Mouse (Mus musculus) intestine, embryonic 16.5 days (tissue): Measurements from ENCODE around the gene Med12l. TPM values are rescaled to one million over a fixed set of nuclear protein-coding genes. Genes with fewer than 3 reads are reported as not detected.

ENCODE experiments used
- ATAC-seq: fragments of 200-750 bp; cut with Nextera tagmentation; 2 replicates; pipeline ENCODE4 v1.8.0; 2017; ENCODE audit warnings: moderate TSS enrichment, moderate library complexity
- H3K27ac ChIP-seq: fragments of 300-500 bp; sonication (generic); 2 replicates; pipeline ENCODE4 v1.5.1; 2014; ENCODE audit warnings: mild to moderate bottlenecking, low read length
- H3K27me3 ChIP-seq: fragments of 300-500 bp; sonication (generic); replicated peaks from 2 replicates; pipeline ENCODE4 v1.6.1; 2014; ENCODE audit warnings: low read length, control low read depth, mixed read lengths; ENCODE audit not compliant: control insufficient read depth, insufficient read depth
- H3K36me3 ChIP-seq: fragments of 300-500 bp; sonication (generic); 2 replicates; pipeline ENCODE4 v1.6.1; 2014; ENCODE audit warnings: low read length, control low read depth; ENCODE audit not compliant: control insufficient read depth, insufficient read depth
- H3K4me1 ChIP-seq: fragments of 300-500 bp; sonication (generic); 2 replicates; pipeline ENCODE4 v1.6.1; 2014; ENCODE audit warnings: low read length, control low read depth, mixed read lengths; ENCODE audit not compliant: control insufficient read depth, insufficient read depth
- H3K4me2 ChIP-seq: fragments of 300-500 bp; sonication (generic); 2 replicates; pipeline ENCODE4 v1.6.1; 2014; ENCODE audit warnings: low read depth, low read length, control low read depth
- H3K4me3 ChIP-seq: fragments of 300-500 bp; sonication (generic); 2 replicates; pipeline ENCODE4 v1.5.1; 2014; ENCODE audit warnings: mild to moderate bottlenecking, low read length
- H3K9ac ChIP-seq: fragments of 300-500 bp; sonication (generic); 2 replicates; pipeline ENCODE4 v1.6.1; 2014; ENCODE audit warnings: low read depth, low read length
- H3K9me3 ChIP-seq: fragments of 300-500 bp; sonication (generic); 2 replicates; pipeline ENCODE4 v1.6.1; 2016; ENCODE audit warnings: low read length, control low read depth; ENCODE audit not compliant: control insufficient read depth
- WGBS: fragments of 180-500 bp; shearing (Covaris S2); extraction: QIAGEN DNeasy Blood & Tissue Kit; methylation state at CpG from one replicate; pipeline ENCODE4 v1.1.7; 2014; 5-methylcytosine and 5-hydroxymethylcytosine counted together
- polyA plus RNA-seq: library from polyadenylated mRNA; unstranded; fragments of >200 nt; fragmentation: Nextera tagmentation; extraction: Ambion mirVana; gene quantifications from 2 replicates; pipeline ENCODE4 v1.2.1, GENCODE M21; 2015

Med12l gene
- polyA plus RNA-seq, 1 experiment from 2014 or later = 0.65 TPM

GRCm38 (mm10) chr3:59278620-59279019, 273.0 kb downstream of the Med12l start:
- Histone ChIP-seq H3K9ac (no peak overlapping the region), H3K27me3 (no peaks in the 10 kb centered on the region), H3K27ac (no peak overlapping the region), H3K4me1 (no peaks in the 10 kb centered on the region), H3K4me3 (no peak overlapping the region), H3K4me2 (no peak overlapping the region), H3K36me3 (no peaks in the 10 kb centered on the region), H3K9me3 (no peaks in the 10 kb centered on the region)
- no peak for ATAC-seq

GRCm38 (mm10) chr3:59290551-59290950, 284.9 kb downstream of the Med12l start:
- no peak overlapping the region for H3K4me2 ChIP-seq
- no peaks in the 10 kb centered on the region for H3K9me3 ChIP-seq
- H3K36me3 ChIP-seq = no peaks in the 10 kb centered on the region
- H3K9ac ChIP-seq = no peak overlapping the region
- no peaks in the 10 kb centered on the region for H3K27me3 ChIP-seq
- WGBS = 61% methylated on average over 2 of the region's 2 CpGs
- H3K4me1 ChIP-seq = no peaks in the 10 kb centered on the region
- no peak overlapping the region for H3K4me3 ChIP-seq
- H3K27ac ChIP-seq = no peak overlapping the region
- no peak for ATAC-seq

GRCm38 (mm10) chr3:59293437-59294199, 288.0 kb downstream of the Med12l start:
- WGBS = 83% methylated on average over 5 of the region's 5 CpGs
- Histone ChIP-seq H3K4me2 (no peak overlapping the region), H3K27me3 (no peaks in the 10 kb centered on the region), H3K9ac (no peak overlapping the region), H3K9me3 (no peaks in the 10 kb centered on the region), H3K36me3 (no peaks in the 10 kb centered on the region), H3K27ac (no peak overlapping the region), H3K4me3 (no peak overlapping the region), H3K4me1 (no peaks in the 10 kb centered on the region)
- no peak for ATAC-seq

GRCm38 (mm10) chr3:59295699-59296562, 290.3 kb downstream of the Med12l start:
- WGBS = 88% methylated on average over 16 of the region's 16 CpGs
- Histone ChIP-seq H3K27me3 (no peaks in the 10 kb centered on the region), H3K4me3 (no peak overlapping the region), H3K27ac (no peak overlapping the region), H3K4me1 (no peaks in the 10 kb centered on the region), H3K9ac (no peak overlapping the region), H3K9me3 (no peaks in the 10 kb centered on the region), H3K4me2 (no peak overlapping the region), H3K36me3 (no peaks in the 10 kb centered on the region)
- ATAC-seq = no peak

- H3K4me1 ChIP-seq = no peaks in the 10 kb centered on the region
- H3K4me2 ChIP-seq = no peak overlapping the region
- H3K27ac ChIP-seq = no peak overlapping the region
- H3K27me3 ChIP-seq = no peaks in the 10 kb centered on the region
- H3K4me3 ChIP-seq = no peak overlapping the region
- no peak overlapping the region for H3K9ac ChIP-seq
- ATAC-seq = no peak
- 87% methylated on average over 5 of the region's 5 CpGs for WGBS
- no peaks in the 10 kb centered on the region for H3K9me3 ChIP-seq
- H3K36me3 ChIP-seq = no peaks in the 10 kb centered on the region
Observed at GRCm38 (mm10) chr3:59296563-59297130, 291.0 kb downstream of the Med12l start.

- ATAC-seq = no peak
- no peak overlapping the region for H3K27ac ChIP-seq
- no peak overlapping the region for H3K4me3 ChIP-seq
- no peak overlapping the region for H3K9ac ChIP-seq
- no peak overlapping the region for H3K4me2 ChIP-seq
- 84% methylated on average over 16 of the region's 16 CpGs for WGBS
- no peaks in the 10 kb centered on the region for H3K36me3 ChIP-seq
- no peaks in the 10 kb centered on the region for H3K9me3 ChIP-seq
- no peaks in the 10 kb centered on the region for H3K4me1 ChIP-seq
- no peaks in the 10 kb centered on the region for H3K27me3 ChIP-seq
Observed at GRCm38 (mm10) chr3:59297653-59298052, 292.0 kb downstream of the Med12l start.

- no peak for ATAC-seq
- H3K9me3 ChIP-seq = no peaks in the 10 kb centered on the region
- no peak overlapping the region for H3K4me3 ChIP-seq
- H3K4me1 ChIP-seq = no peaks in the 10 kb centered on the region
- H3K4me2 ChIP-seq = no peak overlapping the region
- H3K27me3 ChIP-seq = no peaks in the 10 kb centered on the region
- WGBS = 96% methylated on average over 5 of the region's 5 CpGs
- H3K9ac ChIP-seq = no peak overlapping the region
- H3K36me3 ChIP-seq = no peaks in the 10 kb centered on the region
- H3K27ac ChIP-seq = no peak overlapping the region
Observed at GRCm38 (mm10) chr3:59304944-59305343, 299.3 kb downstream of the Med12l start.

GRCm38 (mm10) chr3:59305518-59305917, 299.9 kb downstream of the Med12l start:
- Histone ChIP-seq H3K4me2 (no peak overlapping the region), H3K4me1 (no peaks in the 10 kb centered on the region), H3K4me3 (no peak overlapping the region), H3K9me3 (no peaks in the 10 kb centered on the region), H3K27ac (no peak overlapping the region), H3K36me3 (no peaks in the 10 kb centered on the region), H3K27me3 (no peaks in the 10 kb centered on the region), H3K9ac (no peak overlapping the region)
- 92% methylated on average over 2 of the region's 2 CpGs for WGBS
- ATAC-seq = no peak

GRCm38 (mm10) chr3:59312610-59313009, 307.0 kb downstream of the Med12l start:
- ATAC-seq = no peak
- H3K4me1 ChIP-seq = no peaks in the 10 kb centered on the region
- no peak overlapping the region for H3K4me3 ChIP-seq
- H3K27ac ChIP-seq = no peak overlapping the region
- no peaks in the 10 kb centered on the region for H3K27me3 ChIP-seq
- H3K36me3 ChIP-seq = 0 out of 2 replicates have a peak, but pooled peaks cover 2% of the 10 kb centered on the region
- no peaks in the 10 kb centered on the region for H3K9me3 ChIP-seq
- 83% methylated on average over 10 of the region's 10 CpGs for WGBS
- no peak overlapping the region for H3K9ac ChIP-seq
- H3K4me2 ChIP-seq = no peak overlapping the region
